Mouse (Mus musculus) adrenal gland (tissue): ENCODE data around the gene Pknox2.

ENCODE experiments used
- intact Hi-C: fragments of 180-260 bp; cut with DNase I; formaldehyde crosslinking; loops from one replicate; pipeline ENCODE4 v1.15.1; 2025

Gene Pknox2

GRCm38 (mm10) chr9:37053601-37054512 is 93.3 kb downstream of the Pknox2 start:
- intact Hi-C loops: no loop called here

DNA sequence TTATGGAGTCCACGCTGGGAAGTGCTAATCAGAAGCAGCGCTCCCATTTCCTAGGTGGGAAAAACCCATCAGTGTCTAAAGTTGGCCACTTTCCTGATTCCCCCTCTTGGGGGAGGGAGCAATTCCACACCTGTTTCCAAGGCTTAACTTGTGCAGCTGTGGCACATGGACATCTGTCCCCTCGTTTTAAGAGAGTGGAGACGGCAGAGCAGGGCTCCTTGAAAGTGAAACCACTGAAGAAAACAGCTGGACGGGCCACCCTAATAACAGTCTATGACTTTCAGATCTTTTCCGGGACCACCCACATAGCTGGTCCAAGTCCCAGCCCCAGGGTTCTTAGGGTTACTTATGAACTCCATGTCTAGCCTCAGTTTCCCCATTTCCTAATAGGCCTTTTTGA is 94.2 kb downstream of the Pknox2 start:
- intact Hi-C loops: no loop called here

DNA sequence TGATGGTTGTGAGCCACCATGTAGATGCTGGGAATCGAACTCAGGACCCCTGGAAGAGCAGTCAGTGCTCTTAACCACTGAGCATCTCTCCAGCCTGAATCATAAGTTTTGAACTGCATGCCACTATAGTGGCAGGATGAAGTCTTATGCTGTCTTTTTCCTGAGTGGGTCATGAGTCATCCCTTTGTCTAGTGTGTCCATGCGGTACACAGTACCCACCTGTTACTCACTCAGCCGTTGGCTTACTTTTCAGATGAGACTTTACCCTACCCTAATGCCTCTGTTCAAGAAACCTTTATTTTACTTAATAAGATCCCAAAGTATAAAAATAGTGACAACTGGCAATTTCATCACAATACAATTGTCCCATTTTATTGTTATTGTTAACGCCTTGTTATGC is 95.5 kb downstream of the Pknox2 start:
- intact Hi-C loops: no loop called here

DNA sequence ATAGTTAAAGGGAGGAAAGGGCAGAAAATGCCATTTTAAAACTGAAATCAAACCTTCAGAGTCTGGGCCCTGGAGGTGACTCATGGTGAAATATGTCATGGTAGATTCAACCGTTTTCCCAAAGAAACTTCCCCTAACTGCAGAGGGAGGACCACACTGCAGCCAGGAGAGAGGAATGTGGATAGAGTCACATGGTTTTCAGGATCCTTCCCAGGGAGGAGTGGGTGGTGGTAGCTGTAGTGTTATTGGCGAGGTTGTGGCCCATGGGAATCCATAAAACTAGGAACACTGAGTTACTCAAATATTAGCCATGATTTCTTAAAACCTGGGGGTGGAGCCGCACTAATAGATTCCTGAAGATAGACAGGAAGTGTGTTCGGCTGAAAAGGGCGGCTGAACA is 99.7 kb downstream of the Pknox2 start:
- intact Hi-C loops: loop anchor here (5.0 kb wide), 1 partner anchor 50 kb away; no protein-coding TSS in a partner anchor

DNA sequence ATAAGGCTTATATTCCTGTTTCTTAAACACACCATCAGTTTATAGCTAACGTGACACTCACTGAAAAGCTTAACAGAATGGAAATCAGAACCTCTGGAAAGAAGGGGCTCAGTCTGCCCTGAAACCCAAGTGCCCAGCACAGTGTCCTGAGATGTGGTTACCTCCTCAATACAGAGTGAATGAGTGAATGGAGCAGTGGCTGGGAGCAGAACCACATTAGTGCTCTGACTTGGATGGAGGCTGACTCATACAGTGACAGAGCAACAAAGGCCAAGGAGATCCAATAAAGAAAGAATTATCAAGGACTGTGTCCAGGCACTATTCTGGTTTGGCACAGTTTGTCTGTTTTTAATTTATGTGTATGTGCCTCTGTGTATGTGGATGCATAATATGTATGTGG is 101.3 kb downstream of the Pknox2 start:
- intact Hi-C loops: loop anchor here (5.0 kb wide), 1 partner anchor 51 kb away; no protein-coding TSS in a partner anchor

- intact Hi-C loops: no loop called here
Observed at GRCm38 (mm10) chr9:37044165-37044564, 103.0 kb downstream of the Pknox2 start.

DNA sequence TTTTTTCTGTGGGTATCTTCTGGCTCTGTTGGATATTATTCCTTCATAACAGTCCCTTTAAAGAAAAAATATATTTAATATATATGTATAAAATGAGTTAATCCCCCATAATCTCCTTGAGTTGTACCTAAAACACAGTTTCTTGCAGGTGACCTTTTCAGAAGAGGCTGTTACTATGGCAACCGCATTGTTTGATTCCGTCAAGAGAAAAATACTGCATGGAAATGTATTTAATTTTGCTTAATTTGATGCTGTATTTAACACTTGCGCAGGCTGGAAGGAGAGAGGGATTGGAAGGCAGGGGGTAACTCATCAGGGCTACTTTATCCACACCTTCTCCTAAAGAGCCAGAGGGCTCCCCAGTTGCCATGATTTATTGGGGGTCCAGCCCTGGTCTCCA is 108.3 kb downstream of the Pknox2 start:
- intact Hi-C loops: loop anchor here (5.0 kb wide), 1 partner anchor 108 kb away; the partner anchor contains the start of gene Pknox2

DNA sequence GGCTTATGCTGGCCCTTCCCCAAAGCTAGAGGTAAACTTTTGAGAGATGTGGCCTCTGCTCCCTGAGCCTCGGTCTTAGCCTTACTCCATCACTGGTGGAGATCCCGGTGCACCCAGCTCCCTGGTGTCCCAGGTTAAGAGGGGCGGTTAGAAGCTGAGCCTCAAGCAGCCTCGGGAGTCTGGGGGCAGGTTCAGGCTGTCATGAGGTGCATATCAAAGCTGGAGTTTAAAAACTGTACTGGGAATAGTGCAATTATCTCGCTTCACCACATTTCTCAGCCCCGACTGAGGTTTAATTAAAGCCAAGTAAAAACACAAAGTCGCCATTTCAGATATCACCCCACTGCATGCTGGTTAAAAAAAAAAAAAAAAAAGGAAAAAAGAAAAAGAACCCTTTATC is 108.8 kb downstream of the Pknox2 start:
- intact Hi-C loops: loop anchor here (5.0 kb wide), 1 partner anchor 109 kb away; the partner anchor contains the start of gene Pknox2

DNA sequence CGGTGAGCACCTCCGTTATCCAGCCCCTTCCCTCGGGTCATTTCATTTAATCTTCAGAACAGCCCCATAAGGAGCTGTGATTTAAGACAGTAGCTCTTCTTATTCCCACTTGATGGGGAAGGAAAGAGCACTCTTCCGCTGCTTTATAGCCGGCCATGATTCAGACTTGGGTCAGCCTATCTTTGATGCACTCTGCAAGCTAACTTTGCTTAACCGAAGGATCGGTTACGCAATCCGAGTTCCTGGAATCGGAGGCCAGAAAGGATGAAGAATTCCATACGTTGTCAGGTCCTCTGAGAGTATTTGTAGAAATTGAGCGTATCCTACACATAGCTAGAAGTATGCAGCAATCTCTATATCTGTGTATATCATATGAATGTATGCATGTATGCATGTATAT is 109.8 kb downstream of the Pknox2 start:
- intact Hi-C loops: loop anchor here (5.0 kb wide), 1 partner anchor 110 kb away; the partner anchor contains the start of gene Pknox2

DNA sequence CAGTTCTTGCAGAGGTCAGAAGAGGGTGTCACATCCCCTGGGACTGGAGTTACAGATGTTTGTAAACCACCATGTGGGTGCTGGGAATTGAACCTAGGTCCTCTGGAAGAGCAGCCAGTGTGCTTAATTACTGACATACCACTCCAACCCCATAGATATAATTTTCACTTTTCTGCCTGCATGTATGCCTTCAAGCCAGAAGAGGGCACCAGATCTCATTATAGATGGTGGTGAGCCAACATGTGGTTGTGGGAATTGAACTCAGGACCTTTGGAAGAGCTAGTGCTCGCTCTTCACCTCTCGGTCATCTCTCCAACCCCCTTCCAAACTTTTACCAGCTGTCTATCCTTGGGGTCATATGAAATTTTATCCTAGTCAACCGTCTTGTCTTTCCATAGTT is 112.0 kb downstream of the Pknox2 start:
- intact Hi-C loops: loop anchor here (5.0 kb wide), 1 partner anchor 112 kb away; the partner anchor contains the start of gene Pknox2

GRCm38 (mm10) chr9:37034316-37034715 is 112.9 kb downstream of the Pknox2 start:
- intact Hi-C loops: no loop called here

DNA sequence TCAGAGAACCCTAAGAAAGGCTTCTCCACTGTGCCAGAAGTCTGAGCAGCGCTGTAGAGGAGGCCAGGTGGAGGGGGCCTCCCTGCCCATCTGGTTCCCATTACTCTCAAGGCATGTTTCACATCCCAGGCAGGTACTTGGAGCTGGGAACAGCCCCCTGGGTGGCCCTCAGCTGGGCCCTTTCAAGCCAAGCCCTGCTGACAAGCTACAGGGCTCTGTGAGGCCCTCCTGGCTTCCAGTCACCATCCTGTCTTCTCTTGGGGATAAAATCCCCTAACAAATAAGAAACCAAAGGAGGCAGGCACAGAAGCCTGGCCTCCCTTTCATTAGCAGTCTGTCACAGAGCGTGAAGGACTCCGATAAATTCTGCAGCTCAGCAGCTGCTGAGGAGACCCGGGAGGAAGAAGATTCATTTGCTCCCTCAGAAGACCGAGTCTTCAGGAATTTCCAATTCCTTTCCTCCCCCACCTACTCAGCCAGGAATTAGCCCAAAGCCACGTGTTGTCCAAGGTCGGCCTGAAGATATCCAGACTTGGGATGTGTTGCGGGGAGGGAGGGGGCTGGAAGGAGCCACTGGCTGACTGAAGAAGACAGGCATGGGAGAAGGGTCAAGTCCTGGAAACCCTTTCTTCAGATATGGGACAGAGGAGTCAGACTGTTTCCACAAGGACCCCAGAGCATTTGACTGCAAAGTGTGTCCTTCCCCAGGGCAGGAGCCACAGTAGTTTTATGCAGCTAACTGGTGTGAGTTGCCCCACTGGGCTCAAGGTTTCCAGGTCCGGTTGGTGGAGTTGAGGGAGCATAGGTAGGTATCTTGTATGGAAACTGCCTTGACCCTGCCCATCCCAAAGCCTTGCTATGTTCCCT is 116.6 kb downstream of the Pknox2 start:
- intact Hi-C loops: no loop called here

DNA sequence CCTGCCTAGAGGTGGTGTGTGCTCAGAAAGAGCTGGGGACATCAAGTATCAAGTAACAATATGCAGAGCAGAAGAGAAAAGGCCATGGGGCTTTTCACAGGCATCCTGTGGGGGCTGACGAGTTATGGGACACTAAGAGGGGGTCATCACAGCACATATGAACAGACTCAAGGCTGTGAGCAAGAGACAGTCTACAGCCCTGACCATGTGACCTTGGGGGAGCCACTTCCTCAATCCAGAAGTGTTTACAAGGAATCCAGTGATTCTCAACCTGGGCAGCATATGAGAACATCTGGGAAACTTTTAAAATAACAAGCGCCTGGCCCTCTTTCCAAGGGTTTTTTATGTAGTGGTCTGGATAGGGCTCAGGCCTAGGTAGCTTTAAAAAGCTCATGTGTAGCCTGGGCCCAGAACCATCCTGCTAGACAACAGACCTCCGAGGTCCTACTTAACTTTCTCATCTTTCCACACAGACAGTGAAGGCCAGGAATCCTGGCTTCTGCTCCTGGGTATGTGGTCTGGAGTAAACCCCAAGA is 117.3 kb downstream of the Pknox2 start:
- intact Hi-C loops: no loop called here

- intact Hi-C loops: no loop called here
Observed at GRCm38 (mm10) chr9:37027825-37028575, 119.2 kb downstream of the Pknox2 start.

DNA sequence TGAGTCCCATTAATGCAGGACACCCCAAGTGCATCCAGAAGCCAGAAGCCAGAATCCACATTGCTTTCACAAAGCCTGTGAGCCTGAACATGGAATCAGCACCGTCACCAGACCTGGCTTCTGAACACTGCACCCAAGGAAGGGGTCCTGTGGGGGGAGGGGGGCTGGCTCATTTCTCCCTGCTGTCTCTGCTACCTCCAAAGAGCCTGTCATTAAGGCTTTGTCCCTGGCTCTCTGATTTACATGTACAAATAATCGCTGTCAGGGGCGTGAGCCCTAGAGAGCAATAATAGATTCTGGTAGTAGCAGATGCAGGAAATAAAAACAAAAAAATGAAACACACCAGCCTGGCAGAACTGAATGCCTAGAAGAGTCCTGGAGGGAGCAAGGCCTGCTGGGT is 121.3 kb downstream of the Pknox2 start:
- intact Hi-C loops: no loop called here

DNA sequence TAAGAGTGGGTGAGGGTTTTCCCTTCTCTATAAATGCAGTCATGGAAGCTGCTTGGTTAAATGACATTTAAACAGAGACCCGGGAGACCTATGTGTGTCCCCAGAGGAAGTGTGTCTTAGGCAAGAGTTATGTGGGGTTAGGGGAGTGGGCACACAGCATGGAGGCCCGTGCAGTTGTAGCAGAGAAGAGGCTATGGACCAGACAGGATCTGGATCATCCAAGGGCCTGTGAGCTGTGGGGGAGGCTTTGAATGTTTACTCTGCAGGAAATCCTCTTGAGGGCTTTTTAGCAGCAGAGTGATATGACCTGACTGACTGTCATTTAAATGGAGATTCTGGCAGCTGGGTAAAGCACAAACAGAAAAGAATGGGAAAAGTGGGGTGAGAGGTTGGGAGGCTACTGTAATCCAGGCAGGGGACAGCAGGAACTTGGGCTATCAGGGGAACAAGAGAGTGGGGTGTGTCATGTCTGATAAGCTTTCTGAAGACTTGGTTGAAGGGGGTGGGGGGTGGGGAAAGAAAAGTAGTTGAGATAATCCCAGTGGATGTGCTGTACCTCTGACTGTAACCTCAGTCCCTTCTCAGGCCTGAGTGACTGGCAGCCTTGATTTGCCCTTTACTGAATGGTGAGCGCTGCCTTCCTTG is 125.5 kb downstream of the Pknox2 start:
- intact Hi-C loops: no loop called here

DNA sequence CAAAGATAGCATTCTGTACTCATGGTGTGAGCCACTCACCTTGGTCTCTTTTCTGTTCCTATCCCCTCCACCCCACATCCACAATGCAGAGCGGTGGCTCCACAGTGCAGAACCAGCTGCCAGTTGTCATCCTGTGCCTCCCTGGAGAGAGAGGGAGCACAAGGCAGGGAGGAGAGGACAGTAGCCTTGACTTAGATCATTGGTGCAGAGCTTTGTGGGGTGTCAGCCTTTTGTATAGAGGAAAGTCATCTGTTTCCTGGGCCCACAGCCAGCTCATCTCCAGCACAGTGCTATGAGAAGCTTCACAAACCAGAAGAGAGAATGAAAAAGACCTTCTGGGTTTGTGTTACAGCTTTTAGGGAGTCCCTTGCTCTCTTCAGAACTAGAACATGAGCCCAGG is 129.1 kb downstream of the Pknox2 start:
- intact Hi-C loops: no loop called here

DNA sequence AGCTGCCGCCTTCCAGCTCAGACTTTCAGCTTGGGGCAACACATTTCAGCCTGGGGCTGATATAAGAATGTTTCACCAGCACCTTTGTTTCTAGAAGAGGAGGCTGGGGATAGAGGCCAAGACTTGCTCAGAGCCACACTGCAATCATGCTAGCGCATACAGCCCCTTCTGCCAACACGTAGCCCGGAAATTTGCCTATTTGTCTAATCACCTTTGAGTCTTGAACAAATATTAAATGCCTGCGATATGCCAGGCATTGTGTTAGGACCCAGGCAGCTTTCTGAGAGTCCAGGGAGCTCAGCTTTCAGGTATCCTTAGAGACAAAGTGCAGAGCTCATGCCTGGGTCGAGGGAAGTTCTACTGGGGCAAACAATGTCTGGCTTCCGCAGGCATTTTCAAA is 130.0 kb downstream of the Pknox2 start:
- intact Hi-C loops: no loop called here

GRCm38 (mm10) chr9:37016165-37016564 is 131.0 kb downstream of the Pknox2 start:
- intact Hi-C loops: no loop called here

DNA sequence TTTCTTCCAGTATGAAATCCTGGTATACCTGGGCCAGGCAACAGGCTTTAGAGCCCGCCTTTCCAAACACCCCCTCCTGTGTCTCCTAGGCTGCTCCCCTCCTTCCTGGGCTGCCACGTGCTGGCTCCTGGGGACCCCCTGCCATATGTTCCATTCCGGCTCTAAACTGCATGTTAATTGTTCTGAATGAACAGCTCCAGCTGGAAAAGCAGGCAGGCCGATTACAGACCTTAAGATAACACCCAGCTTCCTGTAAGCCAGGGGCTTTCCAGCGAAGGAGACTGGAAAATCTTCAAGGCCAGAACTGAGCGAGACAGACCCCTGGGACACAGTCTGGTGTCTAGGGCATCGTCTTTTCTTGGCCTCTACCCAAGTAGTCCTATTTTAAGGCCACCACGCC is 133.6 kb downstream of the Pknox2 start:
- intact Hi-C loops: no loop called here
